Mouse (Mus musculus) cerebellum, adult 9-10 months (tissue): ENCODE measurements at regions not wholly inside any gene's neighbourhood (a gene's known extent, or its start where the extent isn't known, plus 50 kb on each side); places are given as distances from the start of the nearest gene placed in this dataset.

Source experiments
- DNase-seq: peaks from one replicate; pipeline ENCODE4 v3.0.0; 2022

DNA sequence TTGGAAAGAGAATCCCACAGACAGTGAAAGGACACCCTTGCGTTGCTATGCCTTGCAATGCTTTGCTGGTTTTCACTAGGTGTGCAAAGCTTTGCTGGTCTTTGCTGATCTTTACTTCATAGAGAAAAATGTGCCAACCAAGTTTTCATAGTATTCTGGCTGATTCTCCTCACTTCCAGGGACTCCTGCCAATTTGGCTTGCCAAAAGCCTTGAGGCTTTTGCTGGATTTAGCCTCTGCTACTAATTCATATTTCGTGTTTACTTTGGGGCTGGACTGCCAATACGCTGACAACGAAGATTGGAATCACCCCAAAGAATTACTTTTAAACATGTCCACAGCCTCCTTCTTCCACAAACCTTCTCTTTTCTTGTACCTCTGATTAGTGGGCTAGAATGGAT, 162.2 kb upstream of the Ednrb start:
- DNase-seq: no peak

DNA sequence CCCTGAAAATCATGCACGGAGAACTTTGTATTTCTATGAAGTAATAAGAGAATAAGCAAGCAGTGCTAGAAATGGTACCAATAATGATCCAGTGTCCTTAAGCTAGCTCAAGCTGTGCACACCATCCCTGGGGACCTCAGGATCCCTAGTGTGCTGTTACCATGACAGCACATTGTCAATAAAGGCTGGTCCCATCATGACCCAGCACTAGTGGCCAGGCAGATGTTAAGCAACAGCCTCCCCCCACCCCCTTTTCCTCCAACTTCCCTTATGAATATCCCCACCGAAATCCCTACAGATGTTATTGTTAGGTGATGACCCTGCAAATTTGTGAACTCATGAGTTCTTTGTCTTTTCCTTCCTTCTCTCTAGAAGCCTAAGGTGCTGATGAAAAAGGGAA, 160.9 kb upstream of the Ednrb start:
- DNase-seq: no peak

- DNase-seq: no peak
Observed at GRCm38 (mm10) chr14:104002421-104002820, 158.2 kb upstream of the Ednrb start.

DNA sequence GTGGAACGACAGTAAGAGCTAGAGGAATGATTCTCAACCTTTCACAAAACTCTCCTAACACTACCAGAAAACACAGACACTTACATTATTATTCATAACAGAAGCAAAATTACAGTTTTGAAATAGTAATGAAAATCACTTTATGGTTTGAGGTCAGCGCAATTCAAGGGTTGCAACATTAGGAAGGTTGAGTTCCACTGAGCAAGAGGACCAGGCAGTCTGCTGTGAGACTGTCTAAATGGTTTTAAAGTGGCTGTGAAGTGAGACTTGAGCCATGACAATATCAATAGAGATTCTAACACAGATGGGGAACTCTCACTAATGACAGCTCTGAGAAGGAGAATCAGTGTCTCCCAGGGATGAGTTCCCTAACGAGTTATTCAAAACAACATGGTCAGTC, 146.2 kb upstream of the Ednrb start:
- no peak for DNase-seq

DNA sequence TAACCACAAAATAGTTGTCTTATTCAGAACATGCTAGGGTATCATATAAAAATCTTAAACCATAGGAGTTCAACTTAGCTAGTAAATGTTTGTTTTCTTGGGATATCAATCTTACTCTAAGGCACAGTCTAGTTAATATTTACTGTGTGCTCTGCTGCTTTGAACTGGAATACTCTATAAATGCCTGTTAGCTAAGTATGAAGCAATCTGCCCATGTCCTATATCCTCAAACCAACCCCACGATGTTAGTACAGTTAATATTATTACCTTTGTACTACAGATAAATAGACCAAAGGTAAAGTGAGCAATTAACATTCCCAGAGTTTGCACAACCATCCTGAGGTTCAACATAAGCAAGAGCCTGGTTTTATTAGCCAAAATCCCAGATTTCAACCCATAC, 145.7 kb upstream of the Ednrb start:
- no peak for DNase-seq

GRCm38 (mm10) chr14:103987266-103987665, 143.1 kb upstream of the Ednrb start:
- DNase-seq: no peak

GRCm38 (mm10) chr14:103984349-103984748, 140.1 kb upstream of the Ednrb start:
- no peak for DNase-seq

GRCm38 (mm10) chr14:103978808-103979207, 134.6 kb upstream of the Ednrb start:
- DNase-seq: no peak

- DNase-seq: no peak
Observed at GRCm38 (mm10) chr14:103977769-103978168, 133.6 kb upstream of the Ednrb start.

GRCm38 (mm10) chr14:103973955-103974354, 129.8 kb upstream of the Ednrb start:
- no peak for DNase-seq

- no peak for DNase-seq
Observed at GRCm38 (mm10) chr14:103973111-103973510, 128.9 kb upstream of the Ednrb start.

GRCm38 (mm10) chr14:103969305-103969704, 125.1 kb upstream of the Ednrb start:
- no peak for DNase-seq

DNA sequence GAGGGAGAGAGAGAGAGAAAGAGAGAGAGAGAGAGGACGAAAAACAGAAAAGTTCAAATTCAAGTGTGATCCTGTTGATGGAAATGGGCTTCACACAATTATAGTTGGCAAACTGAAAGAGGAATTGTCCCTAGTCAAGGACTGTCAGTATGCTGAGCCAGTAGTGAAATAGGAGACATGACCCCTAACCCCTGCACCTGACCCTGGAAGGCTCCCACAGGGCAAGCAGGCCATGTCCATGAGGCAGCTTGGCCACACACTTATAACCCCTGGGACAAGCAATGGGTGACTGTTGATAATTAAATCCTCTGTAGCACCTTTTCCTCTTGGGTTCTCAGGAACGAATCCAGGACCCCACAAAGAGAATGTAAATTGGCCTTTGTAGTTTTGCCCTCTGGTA, 122.1 kb upstream of the Ednrb start:
- DNase-seq: no peak

- no peak for DNase-seq
Observed at GRCm38 (mm10) chr14:103962303-103962881, 118.2 kb upstream of the Ednrb start.

- no peak for DNase-seq
Observed at GRCm38 (mm10) chr14:103951899-103952298, 107.7 kb upstream of the Ednrb start.

GRCm38 (mm10) chr14:103949950-103950349, 105.7 kb upstream of the Ednrb start:
- DNase-seq: no peak

DNA sequence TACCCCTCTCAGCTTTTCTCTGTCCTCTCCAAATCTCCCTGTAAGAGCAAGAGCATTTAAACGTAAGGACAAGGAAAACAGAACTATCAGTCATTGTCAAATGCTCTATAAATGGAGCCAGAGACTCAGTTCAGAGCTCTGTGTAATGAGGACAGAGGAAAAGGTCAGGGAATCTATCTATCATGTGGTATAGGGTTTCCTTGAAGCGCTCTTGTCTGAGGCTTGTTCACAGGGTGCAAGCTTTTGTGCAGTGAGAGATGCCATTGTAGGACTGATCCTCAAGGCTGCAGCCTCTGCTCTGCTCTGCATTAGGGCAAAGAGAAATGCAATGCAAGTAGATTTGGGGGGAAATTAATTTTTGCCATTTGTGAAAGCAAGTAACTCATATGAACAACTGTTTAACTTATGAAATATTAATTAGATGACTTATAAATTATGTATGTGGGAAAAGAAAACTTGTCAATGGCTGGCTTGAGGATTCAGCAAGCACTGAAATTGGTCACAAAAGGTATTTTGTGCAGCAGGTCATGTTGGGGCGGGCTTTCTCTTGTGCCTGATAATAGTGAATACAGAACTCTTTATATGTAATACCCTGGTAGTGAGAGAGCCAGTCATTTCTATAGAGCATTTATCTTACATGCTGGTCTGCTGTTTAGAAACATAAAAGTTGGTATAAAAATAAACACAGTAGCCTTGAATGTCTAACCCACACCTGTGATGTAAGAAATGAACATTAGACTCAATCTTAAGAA, 104.0 kb upstream of the Ednrb start:
- DNase-seq: no peak

DNA sequence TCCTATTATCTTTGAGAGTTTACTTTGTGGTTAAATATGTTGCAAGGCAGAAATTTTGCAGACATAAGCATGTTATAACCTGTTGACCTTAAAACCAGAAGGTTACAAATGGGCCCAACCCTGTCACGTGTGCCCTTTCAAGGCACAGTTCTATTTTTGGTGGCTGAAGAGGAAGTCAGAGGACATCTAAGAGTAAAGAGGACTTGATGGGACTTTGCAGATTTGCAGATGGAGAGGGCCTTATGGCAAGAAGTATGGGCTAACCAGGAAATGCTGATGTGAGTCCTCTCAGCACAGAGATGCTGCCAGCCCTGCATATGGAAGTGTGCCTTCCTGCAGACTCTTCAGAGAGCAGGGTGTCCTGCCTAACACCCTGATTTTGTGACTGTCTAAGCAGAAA, 101.6 kb upstream of the Ednrb start:
- DNase-seq: no peak

GRCm38 (mm10) chr14:103939867-103940266, 95.7 kb upstream of the Ednrb start:
- DNase-seq: no peak

- DNase-seq: no peak
Observed at GRCm38 (mm10) chr14:103938937-103939336, 94.7 kb upstream of the Ednrb start.

- no peak for DNase-seq
Observed at GRCm38 (mm10) chr14:103938201-103938600, 94.0 kb upstream of the Ednrb start.

GRCm38 (mm10) chr14:103937700-103938099, 93.5 kb upstream of the Ednrb start:
- DNase-seq: no peak

- no peak for DNase-seq
Observed at GRCm38 (mm10) chr14:103933813-103934212, 89.6 kb upstream of the Ednrb start.

- no peak for DNase-seq
Observed at GRCm38 (mm10) chr14:103932170-103932569, 88.0 kb upstream of the Ednrb start.
